Mouse (Mus musculus) layer of hippocampus, postnatal 36 days (tissue): ENCODE measurements around the gene Tmem184b. TPM values are rescaled to one million over a fixed set of nuclear protein-coding genes. Genes with fewer than 3 reads are reported as not detected.

ENCODE experiments used
- microRNA-seq, 2 experiments: library from miRNA; unstranded; fragments of <30 nt; microRNA quantifications; one replicate each; pipeline ENCODE4 v1.2.0; 2021
- total RNA-seq, 2 experiments: library from RNA; stranded (reverse); gene quantifications; 2 replicates each; pipeline ENCODE4 v1.2.3; 2021

The Tmem184b gene
- total RNA-seq, 2 experiments from 2014 or later = 50.5 to 51.0 TPM

Small RNA genes within 50 kb of the gene (microRNA-seq; reads per million reads assigned to microRNA genes)
- gene Mir1943 = 1.8 to 3.6 reads per million in 2 experiments

Other genes with a start within 250 kb of the Tmem184b start
- 10 to 100 TPM; 28.9 to 31.6 TPM for gene Sox10, start 238.3 kb downstream of the Tmem184b start, total RNA-seq
- gene Pick1, start 174.4 kb downstream of the Tmem184b start, total RNA-seq = 10 to 100 TPM; 43.9 to 48.3 TPM
- gene Gm49486, start 174.2 kb downstream of the Tmem184b start, total RNA-seq = under 1 TPM; 0.50 to 0.99 TPM
- under 1 TPM in 1 of 2 experiments, not detected in 1; 0.30 TPM for gene Slc16a8, start 148.8 kb downstream of the Tmem184b start, total RNA-seq
- gene Baiap2l2, start 118.0 kb downstream of the Tmem184b start, total RNA-seq = 1 to 10 TPM; 1.8 to 2.6 TPM
- 10 to 100 TPM; 22.3 to 23.1 TPM for gene Pla2g6, start 75.2 kb downstream of the Tmem184b start, total RNA-seq
- gene Maff, start 56.9 kb downstream of the Tmem184b start, total RNA-seq = 1 to 10 TPM; 1.4 to 2.3 TPM
- gene Csnk1e, start 52.0 kb upstream of the Tmem184b start, total RNA-seq = 100 to 1,000 TPM; 111 to 120 TPM
- gene Kcnj4, start 101.7 kb upstream of the Tmem184b start, total RNA-seq = 10 to 100 TPM; 69.5 to 75.8 TPM
- under 1 TPM in 1 of 2 experiments, not detected in 1; 0.32 TPM for gene Kdelr3, start 112.8 kb upstream of the Tmem184b start, total RNA-seq
- 100 to 1,000 TPM; 311 to 331 TPM for gene Ddx17, start 143.2 kb upstream of the Tmem184b start, total RNA-seq
- 1 to 10 TPM; 1.1 to 2.2 TPM for gene Dmc1, start 201.5 kb upstream of the Tmem184b start, total RNA-seq